Mouse (Mus musculus) cerebral cortex, adult 2 months (tissue): Measurements from ENCODE around the gene Tbxas1.

Source experiments
- WGBS: fragments of 180-500 bp; shearing (Covaris S2); methylation state at CpG from one replicate; pipeline ENCODE4 v1.1.7; 2018; 5-methylcytosine and 5-hydroxymethylcytosine counted together

The Tbxas1 gene

DNA sequence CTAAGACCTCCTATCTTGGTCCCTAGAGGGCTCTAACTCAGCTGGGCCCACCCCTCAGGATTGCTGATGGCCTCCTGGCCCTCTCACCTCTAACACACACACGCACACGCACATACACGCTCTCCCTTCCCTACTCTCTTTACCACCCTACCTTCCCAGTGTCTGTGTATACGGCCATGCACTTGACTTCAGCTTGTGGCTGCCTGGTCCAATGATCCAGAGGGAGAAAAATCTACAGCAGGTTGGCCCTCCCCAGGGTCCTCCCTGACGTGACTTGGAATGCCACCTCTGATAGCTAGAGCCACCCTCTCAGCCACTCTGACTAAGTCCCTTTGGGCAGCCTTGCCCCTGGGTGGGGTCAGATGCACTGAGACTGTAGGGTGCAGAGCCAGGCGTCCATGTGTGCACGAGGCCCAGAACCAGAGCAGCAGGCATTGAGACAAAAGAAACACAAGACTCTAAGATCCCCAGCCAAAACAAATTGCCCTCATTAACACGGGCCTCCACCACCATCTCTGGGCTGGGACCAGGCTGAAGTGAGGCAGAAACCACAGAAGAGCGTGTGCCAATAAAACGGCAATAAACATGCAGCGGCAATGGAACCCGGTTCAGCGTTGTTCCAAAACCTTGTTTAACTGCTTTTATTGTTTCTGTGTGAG lies 179.1 kb downstream of the Tbxas1 start:
- 74% methylated on average over 13 of the region's 13 CpGs for WGBS

DNA sequence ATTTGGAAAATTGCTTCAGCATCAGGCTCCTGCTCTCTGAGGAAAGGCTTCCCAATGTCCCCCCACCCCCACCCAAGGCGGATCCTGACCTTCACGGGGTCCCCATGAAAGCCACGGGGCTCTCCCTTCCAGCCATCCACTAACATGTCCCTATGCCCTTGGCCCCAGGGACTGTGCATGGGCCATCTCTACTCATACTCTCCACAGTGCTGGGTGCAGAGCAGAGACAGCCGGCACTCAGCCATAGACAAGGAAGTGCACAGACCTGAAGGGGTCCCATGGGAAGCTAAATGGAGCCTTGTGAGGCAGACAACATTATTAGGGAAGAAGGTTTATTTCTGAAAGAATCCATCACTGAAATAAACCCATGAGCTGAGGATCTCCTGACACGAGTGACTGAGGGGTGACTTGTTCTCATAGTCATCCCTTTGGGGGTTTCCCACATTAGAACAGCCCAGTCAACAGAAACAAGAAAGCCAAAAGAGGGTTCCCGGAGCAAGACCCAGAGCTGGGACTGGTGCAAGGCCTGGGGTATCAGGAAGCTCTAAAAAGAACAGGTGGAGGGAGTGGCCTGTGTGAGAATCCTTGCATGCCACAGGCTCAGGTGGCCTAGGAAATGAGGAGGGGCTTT lies 179.8 kb downstream of the Tbxas1 start:
- WGBS: 63% methylated on average over 6 of the region's 6 CpGs

DNA sequence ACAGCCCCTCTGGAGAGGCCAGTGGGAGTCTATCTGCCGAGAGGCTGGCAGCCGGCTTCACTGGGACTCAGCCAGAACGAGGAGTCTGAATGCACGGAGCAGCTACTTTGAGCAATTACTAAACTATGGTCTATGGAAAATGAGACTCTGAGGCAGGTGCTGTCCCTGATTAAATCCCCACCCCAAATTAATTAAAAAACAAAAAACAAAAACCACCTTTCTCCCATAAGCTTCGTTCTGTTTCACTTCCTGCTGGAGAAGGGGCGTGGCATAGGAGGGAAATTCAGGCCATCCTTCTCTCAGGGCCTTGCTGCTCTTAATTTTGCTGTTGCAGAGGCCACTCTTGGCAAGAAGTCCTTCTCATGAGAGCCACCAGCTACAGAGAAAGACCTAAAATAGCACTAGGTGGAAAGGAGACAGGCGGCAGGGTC lies 180.6 kb downstream of the Tbxas1 start:
- 33% methylated on average over 7 of the region's 7 CpGs for WGBS

DNA sequence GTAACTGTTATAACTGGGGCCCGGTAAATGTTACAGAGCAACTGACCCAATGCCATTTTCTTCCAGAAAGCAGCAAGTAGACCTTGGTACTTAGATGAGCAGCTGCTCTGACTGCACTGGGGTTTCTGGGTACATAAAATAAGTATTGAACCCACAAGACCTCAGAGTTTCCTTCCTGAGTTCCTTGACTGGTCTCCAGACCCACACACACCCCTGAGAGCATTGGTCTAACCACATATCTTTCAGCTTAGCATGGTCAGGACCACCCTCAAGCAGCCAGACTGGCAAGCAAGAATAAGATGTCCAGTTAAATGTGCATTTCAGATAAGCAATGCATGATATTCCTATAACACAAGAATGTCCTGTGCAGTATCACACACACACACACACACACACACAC lies 182.0 kb downstream of the Tbxas1 start:
- 90% methylated on average over 1 of the region's 1 CpGs for WGBS

DNA sequence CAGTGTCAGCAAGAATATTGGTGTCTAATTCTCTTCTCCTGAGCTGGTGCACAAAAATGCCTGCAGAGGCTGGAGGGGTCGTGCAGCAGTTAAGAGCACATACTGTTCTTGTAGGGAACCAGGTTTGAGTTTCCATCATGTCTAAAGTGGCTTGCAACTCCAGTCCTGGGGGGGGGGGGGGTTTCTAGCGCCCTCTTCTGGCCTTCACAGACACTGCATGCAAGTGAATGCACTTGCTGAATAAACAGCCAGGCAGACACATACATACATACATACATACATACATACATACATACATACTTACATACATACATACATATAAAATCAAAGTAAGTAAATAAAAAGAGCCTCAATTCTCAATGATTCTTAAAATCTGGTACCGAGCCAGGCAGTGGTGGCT lies 183.2 kb downstream of the Tbxas1 start:
- WGBS: 64% methylated on average over 3 of the region's 3 CpGs

DNA sequence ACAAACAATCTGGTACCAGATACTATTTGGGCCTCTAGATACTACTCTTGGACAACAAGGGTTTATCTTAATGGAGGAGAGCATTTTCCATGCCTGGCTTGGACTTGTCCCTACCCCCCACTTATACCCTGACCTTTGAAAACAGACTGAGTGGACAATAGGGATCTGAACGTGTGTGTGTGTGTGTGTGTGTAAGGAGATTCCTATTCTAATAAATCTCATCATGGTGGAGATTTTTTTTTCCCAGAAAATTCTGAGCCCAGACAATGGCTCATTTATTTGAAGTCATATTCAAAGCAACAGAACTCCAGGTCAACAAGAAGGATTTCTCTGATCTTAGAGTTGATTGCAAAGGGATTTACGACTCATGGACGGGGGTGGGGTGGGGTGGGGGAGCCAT lies 183.7 kb downstream of the Tbxas1 start:
- 83% methylated on average over 3 of the region's 3 CpGs for WGBS

DNA sequence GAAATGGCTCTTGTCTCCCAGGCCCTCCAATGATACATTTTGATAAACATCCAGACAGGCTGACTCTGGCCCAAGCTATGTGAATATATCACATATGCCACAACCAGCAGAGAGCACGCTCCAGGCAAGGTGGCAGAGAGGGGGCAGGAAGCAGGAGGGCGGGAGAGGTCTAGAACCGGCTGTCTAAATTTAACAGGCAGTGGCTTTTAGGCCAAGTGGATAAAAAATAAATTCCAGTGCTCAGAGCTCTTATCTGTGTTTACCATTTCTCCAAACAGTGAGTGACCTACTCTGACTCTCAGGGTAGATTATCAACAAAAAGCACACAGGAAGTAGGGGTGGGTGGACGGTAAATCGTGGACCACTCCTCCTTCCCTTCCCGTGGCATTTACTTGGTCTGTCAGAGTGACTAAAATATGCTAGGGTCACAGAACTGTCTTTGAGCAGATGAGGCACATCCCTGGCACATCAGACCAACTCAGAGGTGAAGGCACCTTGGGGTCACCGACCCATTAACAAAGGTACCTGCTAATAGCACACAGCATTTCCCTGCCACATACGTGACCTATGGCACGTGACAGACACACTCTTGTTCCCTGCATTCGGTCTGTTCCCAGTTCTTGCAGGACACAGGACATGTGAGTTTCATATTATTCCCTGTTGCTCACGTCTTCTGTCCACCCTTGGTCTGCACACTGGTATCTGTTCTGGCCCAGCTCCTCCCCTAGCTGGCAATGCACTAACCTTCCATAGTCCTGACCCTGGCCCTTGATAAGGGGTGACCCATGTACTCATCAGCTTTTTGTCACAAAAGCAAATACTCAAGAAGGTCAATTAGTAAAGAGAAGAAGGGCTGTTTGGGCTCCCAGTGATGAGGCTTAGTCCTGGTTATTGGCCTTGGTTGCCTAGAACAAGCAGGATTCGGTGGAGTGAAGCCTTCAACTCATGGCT lies 184.6 kb downstream of the Tbxas1 start:
- 87% methylated on average over 12 of the region's 12 CpGs for WGBS

DNA sequence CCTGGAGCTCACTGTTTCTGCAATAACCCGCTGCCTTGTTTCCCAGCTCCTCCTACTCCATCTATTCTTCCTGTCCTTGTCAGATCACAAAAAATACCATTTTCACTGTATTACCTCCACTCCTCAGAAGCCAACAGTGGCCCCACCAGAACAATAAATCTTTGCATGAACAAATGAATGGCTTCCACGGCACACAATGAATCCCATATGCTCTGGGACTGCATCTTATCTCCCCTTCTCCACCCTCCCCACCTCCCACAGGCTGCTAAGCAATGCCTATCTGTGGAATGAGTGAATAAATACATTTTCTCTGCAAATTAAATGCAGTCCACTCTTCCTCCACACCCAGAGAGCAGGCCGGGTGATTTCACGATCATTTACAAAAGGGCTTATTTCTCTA lies 186.0 kb downstream of the Tbxas1 start:
- 44% methylated on average over 4 of the region's 4 CpGs for WGBS

DNA sequence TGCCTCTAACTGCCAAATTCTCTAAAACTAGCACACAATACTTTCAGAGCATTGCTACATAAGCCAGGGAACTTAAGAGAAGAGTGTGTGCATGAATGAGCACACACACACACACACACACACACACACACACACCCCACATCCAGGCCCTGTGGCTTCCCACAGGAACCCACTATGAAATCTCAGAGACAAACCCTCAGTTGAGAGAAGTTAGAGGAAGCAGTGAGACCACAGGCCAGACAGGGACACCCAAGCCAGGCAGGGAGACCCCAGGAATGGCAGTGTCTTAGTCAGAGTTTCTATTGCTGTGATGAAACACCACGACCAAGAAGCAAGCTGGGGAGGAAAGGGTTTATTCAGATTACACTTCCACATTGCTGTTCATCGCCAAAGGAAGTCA lies 188.3 kb downstream of the Tbxas1 start:
- WGBS: 61% methylated on average over 2 of the region's 2 CpGs

DNA sequence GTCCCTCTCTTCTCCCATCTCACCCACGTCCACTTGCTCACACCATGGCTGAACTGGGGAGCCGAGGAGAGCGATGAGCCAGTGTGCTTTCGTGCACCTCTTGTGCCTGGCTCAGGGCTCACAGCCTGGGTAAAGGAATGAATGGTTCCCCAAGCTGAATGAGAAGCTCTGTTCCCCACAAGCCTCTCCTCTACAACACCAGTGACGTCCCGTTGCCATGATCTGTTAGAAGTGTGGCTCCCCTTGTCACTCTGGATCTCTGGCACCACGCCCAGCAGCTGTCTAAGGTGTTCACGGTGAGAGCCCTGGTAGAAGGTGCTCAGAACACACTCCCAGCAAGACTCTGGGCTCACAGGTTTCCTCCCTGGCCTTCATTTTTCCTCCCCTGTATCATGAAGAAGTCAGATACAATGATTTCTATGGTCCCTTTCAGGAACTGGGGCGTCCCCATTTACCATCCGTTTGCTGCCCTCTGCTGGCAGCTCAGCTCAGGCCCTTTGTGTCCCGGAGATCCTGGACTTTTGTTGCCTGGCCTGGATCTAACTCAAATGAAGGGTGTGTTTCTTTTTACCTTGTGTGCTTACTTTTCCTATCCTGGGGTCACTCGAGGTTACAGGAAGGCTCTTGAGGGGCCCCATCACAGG lies 191.9 kb downstream of the Tbxas1 start:
- WGBS: 24% methylated on average over 12 of the region's 12 CpGs

DNA sequence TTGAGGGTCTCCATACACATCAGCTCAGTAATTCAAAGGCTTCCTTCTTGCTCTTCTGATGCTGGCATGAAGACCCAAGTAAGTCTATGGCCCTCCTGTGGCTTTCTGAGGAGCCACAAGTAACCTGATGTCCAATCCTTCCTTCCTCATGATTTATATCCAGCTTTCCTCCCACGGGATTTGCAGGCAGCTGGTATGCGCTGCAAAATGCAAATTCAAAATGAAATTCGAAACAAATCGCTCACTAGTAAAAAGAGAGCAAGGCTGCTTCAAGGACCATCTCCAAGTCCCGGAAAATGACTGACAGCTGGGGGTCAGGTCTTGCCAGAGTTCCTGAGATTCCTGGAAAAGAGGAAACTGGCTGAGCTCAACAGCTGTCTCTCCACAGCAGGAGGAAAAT lies 197.5 kb downstream of the Tbxas1 start:
- WGBS: 24% methylated on average over 5 of the region's 5 CpGs

DNA sequence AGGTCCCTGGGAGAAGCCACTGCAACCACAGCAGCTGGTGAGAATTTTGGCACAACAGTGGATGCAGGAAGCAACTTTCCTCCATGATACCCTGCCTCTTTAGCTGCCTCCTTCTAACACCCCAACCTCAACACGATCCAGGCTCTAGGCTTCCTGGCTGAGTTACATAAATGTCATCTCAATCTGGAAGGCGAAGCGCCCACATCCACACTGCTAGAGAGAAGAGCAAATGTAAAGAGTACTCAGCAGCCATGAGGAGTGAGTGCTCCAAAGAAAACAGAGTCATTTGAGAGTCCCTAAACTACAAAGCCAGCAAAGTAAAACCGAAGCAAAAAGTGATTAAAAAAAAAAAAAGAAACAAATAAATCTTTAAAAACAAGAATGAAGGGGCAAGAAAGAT lies 229.4 kb downstream of the Tbxas1 start:
- 66% methylated on average over 4 of the region's 4 CpGs for WGBS

DNA sequence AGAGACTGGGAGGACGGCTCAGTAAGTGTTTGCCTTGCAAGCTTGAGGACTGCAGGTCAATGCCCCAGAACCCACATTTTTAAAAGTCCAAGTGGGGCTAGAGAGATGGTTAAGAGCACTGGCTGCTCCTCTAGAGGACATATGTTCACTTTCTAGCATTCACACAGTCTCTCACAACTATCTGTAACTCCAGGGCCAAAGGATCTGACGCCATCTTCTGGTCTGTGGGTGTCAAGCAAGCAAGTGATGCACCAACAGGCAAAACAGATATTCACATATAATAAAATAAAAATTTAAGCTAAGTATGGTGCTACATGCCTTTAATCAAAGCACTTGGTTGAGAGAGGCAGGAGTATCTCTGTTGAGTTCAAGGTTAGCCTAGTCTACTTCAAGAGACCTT lies 231.6 kb downstream of the Tbxas1 start:
- 78% methylated on average over 2 of the region's 2 CpGs for WGBS

DNA sequence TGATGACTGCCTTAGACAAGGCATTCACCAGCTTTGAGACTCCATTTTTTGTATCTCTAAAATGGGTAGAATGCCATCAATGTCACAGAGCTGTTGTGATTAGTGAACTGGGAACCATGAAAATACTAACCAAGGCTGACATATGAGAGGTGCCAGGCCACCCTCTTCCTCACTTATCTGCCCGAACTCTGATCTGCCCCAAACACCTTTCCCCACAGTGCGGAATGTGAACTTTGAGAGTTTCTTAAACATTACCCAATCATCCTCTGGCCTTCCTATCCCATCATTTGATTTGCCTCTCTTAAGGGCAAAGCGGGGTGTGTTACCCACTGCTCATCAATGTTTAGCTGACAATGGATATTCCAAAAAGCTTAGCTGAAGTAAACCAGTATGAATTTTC lies 237.5 kb downstream of the Tbxas1 start:
- WGBS: 99% methylated on average over 3 of the region's 3 CpGs

DNA sequence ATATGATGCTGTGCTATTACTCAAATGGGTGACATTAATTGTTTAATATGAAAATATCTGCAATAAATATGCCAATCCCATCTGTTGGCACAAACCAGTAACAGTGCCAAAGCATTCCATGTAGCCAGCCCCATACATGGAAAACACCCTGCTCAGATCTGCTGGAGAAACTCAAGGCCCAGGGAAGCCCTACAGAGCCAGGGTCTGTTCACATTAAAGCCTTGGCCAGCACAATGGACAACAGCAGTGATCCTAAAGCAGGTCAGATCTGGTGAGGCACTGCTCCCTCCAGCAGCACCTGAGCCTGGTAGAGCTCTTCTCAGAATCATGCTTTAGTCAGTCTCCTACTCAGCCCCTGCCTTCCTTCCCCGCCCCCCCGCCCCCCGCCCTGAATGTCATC lies 237.9 kb downstream of the Tbxas1 start:
- WGBS: 88% methylated on average over 3 of the region's 3 CpGs

DNA sequence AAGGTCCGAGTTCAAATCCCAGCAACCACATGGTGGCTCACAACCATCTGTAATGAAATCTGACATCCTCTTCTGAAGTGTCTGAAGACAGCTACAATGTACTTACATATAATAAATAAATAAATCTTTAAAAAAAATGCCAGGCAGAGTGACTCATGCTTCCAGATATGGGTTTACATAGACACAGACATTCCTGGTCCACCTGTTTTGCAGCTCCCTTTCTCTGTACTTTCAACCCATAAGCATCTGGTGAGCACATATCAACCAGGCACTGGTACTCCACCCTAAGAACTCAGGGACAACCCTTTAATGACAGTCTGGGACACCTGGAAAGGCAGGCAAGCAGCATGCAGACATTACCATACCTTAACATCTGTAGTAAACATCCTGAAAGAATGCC lies 240.2 kb downstream of the Tbxas1 start:
- 95% methylated on average over 1 of the region's 1 CpGs for WGBS

DNA sequence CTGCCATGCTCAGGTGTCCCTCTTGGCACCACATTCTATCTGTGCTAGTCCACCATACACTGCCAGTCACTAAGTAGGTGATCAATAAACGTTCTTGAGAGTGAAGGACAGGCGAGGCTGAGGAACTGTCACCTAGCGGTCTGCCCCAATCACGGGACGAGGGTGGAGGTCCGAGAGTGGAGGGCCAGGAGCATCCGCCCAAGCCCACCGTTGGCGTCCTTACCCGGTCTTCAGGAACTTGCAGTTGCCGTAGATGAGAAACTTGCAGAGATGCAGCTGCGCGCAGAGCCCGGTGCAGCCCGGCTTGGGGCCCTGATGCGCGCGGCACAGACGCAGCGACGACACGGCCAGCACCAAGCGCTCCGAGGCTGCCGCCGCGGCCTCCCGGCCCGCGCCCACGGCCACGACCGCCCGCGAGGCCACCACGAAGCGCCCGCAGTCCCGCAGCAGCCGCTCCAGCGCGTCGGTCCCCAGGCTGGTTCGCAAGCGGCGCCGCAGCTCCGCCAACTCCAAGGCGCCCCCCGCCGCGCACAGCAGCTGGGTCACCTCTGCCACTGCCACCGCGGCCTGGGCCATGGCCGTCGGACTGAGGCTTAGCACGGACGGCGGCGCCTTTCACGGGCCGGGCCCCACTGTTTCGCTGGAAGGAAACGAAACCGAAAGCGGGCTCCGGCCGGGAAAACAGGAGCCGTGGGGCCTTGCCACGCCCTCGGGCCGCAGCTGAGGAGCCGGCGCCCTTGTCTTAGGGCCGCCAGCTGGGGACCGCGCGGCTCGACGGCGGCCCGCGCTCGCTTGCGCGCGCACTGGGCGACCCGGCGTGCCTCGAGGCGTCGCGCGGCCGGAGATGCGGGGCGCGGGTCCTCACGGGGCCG lies 242.6 kb downstream of the Tbxas1 start, which contains the start of gene Parp12:
Gene Parp12, minus strand, starts transcription at position 766 of the 872 bp plus-strand sequence.
- 2% methylated on average over 100 of the region's 101 CpGs for WGBS

DNA sequence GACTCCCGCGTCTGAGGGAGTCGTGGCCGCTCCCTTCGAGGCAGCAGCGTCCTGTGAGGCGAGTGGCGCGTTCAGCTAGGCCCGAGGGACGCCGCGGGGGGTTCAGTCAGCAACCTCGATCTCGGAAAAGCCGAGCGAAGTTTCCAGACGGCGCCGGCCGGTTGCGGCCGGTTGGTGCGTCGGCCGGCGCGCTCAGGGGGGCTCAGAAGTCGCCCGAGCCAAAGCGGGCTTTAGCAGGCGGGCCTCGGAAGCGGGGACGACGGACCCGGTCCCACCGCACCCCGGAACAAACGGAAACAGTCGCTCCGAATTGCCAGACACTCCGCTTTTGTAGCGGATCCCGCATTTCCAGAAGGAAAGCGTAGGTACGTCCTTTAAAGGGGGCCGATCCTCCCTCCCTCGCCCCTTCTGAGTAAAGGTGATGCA lies 243.3 kb downstream of the Tbxas1 start:
- WGBS: 9% methylated on average over 49 of the region's 49 CpGs

DNA sequence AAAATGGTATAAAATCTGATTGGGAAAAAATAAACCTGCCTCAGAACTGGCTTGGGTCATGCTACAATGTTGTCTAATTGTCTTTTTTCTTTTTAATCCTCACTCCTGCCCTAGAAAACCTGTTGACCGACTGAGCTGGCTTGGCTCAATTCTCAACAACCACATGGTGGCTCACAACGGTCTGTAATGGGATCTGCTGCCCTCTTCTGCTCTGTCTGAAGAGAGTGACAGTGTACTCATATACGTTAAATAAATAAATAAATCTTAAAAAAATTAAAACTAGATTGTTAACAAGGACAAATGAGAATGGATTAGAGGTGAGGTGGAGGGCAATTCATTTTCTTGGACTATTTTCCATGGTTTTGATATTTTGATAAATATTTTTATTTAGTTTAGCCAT lies 245.5 kb downstream of the Tbxas1 start:
- 47% methylated on average over 3 of the region's 3 CpGs for WGBS

DNA sequence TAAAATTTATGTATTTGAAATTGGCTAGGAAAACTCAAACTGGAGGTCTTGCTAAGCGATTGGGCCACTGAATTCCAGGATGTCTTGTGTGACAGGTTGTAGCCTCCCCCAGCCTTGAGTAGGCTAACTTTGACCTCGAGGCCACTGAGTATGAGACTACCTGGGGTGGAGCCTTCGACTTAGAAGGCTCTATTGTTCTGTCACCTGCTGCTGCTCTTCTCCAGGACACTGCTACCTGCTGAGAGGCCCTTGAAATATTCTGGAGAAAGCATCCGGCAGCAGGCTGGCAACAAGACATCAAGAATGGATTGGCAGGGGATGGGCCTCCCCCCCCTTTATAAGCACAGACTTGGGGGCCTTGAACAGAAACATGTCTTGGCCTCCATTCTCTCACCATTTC lies 256.3 kb downstream of the Tbxas1 start:
- WGBS: 42% methylated on average over 4 of the region's 4 CpGs

DNA sequence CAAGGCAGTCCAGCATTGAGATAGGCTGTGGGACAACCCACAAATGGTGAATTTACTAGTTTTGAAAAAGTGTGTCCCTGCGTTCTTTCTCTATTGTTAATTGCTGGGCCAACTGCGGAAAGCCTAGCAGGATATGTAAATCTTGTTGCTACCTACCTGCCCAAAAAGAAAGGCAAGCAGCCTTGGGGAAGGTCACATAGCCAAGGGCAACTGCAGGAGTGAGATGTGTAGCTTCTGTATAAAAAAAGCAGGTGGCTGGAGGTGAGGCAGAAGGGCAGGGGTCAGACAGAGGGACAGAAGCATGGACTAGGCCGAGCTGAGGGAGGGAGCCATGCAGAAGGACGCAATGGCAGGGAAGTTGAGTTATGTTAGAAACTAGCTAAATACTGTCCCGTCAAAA lies 257.4 kb downstream of the Tbxas1 start:
- 78% methylated on average over 5 of the region's 5 CpGs for WGBS
